Mouse (Mus musculus) adrenal gland, postnatal 25 days (tissue): ENCODE measurements around the gene Dennd6a. TPM values are rescaled to one million over a fixed set of nuclear protein-coding genes. Genes with fewer than 3 reads are reported as not detected.
A peak's percentile ranks its signal among the peaks of the same experiment; 100 is the strongest.
"Not testable (repeated sequence)": the region's sequence is repeated elsewhere in the genome, so short reads cannot be mapped to it uniquely, and the experiment has no call there.

Experiments used
- DNase-seq: peaks from one replicate; pipeline ENCODE4 v3.0.0; 2021; ENCODE audit warnings: mixed read lengths
- total RNA-seq: library from RNA; stranded (reverse); gene quantifications from 2 replicates; pipeline ENCODE4 v1.2.3, GENCODE M21; 2021

Gene Dennd6a
- total RNA-seq, 1 experiment from 2014 or later = 39.1 TPM

- DNase-seq = no peak
Measured at GRCm38 (mm10) chr14:26643006-26643624, 69.5 kb downstream of the Dennd6a start.

DNA sequence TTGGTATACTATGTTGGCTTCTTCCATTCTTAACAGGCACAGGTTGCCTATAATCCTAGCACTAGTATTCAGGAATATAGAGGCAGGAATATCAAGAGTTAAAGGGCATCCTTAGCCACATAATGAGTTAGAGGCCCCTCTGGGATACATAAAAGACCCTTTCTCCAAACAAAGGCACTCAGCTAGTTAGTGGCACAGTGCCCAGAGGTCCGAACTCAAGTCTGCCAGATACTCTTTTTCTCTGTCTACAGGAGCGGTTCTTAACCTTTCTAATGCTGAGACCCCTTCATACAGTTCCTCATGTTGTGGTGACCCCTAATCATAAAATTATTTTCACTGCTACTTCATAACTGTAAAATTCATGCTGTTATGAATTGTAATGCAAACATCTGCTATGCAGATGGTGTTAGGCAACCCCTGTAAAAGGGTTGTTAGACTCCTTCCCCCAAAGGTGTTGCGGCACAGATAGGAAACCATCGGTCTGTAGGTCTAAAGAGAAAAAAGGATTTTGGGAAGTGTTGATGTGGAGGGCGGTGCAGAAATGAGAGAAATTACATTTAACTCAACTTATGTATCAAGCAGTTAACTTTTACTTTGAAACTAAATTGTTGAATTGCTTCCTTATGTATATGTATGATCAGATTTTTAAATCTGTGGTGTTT is 72.5 kb downstream of the Dennd6a start:
- DNase-seq = no peak

GRCm38 (mm10) chr14:26647811-26648210 is 74.2 kb downstream of the Dennd6a start:
- no peak for DNase-seq

- DNase-seq = no peak
Measured at GRCm38 (mm10) chr14:26651901-26652300, 78.2 kb downstream of the Dennd6a start.

- no peak for DNase-seq
Measured at GRCm38 (mm10) chr14:26658178-26658577, 84.5 kb downstream of the Dennd6a start.

DNA sequence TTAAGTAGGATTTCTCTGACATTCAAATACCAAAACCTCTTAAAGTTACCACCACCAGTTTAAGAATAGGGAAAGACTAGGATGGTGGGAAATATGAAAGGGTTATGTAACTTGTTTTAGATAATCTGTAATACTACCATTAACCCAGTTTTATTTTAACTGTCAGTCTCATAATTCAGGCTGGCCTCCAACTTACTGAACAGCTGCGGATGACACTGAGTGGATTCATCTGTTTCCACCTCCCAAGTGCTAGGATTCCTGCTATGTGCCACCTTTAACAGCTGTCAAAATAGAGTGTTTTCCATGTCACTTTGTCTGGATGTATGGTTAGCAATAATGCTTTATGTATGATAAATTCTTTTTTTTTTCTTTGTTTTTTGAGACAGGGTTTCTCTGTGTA is 86.6 kb downstream of the Dennd6a start:
- no peak for DNase-seq

- DNase-seq = no peak
Measured at GRCm38 (mm10) chr14:26662016-26662415, 88.4 kb downstream of the Dennd6a start.

- no peak for DNase-seq
Measured at GRCm38 (mm10) chr14:26662488-26662887, 88.8 kb downstream of the Dennd6a start.

GRCm38 (mm10) chr14:26663851-26664250 is 90.2 kb downstream of the Dennd6a start:
- DNase-seq = no peak

DNA sequence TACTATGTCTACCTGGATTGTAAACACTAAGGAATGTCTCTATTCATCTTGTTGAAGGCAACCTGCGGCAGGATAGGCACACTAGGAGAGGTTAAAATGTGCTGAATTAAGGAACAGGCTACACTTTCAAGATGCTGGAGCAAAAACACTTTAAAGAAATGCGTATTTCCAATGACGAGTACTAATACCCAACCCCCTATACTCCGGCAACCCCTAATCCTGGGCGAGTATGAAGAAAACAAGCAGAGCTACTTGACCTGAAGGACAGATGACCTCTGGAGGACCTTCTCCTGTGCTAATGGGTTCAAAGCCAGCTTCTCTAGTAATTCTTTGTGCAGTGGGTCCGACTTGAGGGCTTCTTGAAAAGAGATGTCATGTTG is 94.3 kb downstream of the Dennd6a start:
- no peak for DNase-seq

GRCm38 (mm10) chr14:26668371-26669291 is 95.0 kb downstream of the Dennd6a start:
- peak; percentile 17 for DNase-seq

DNA sequence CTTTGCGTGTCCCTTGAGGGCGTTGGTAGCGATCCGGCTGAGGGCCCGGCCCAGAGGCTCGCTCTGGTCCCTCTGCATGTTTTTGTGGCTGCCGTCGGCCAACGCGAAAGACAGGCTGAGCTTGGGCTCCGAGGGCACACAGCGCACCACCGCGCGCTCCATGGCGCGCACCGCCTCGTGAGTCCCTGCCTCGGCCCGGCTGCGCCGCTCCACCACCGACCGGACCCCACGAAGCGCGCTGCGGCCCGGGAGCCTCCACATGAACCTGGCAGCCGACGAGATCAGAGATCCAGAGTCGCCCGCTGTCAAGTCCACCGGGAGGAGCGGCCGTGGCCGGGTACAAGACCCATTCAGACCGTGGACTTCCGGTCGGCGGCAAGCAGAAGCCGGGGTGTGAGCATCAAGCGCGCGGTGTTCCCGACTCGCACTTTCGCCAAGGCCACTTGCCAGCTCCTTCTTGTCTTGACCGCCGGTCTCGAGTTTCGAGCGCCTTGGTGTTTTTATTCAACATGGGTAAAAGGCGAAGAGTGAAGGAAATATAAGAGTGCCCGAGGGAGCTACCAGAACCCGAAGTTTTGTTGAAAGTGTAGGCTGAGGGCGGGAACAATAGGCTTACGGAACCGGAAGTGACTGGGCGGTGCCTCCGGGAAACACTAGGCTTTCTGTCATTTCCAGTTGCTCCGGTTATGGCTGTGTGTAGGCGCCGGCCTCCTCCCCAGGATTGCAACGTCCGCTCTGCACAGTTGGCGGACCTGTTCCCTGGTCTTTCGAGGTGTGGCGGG is 95.8 kb downstream of the Dennd6a start, which contains the start of gene Pde12:
Pde12 (minus strand) TSS at position 592 of the 782 bp plus-strand sequence.
- DNase-seq = peak; percentile 81

GRCm38 (mm10) chr14:26670964-26671363 is 97.3 kb downstream of the Dennd6a start:
- no peak for DNase-seq

DNA sequence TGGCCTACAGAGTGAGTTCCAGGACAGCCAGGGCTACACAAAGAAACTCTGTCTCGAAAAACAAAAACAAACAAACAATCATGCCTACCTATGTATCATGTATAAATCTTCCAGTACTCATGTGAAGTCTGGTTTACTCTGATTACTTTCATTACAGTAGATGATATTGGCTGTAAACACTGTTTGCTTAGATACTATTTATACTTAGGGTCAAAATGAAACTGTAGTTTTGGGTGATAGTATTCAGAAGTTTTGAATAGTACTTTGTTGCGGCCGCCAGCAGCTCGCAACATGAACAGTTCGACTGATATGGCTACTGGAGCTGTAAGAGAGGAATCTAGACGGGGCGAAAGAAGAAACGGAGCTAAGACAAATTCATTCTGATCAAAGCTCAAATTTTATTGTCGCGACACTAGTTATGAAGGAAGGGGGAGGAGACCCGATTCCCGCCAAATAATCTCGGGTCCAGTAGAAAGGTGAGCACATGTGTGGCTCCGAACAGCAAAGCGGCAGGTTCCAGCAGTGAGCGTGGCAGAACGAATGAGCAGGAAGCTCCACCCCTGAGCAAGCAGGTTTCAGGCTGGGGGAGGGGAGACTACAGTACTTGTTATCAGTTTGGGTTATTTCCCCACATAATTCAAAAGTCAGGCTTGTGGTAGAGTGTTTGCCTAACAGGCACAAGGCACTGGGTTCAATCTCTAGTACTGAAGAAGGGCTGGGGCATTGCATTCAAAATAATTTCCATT is 98.4 kb downstream of the Dennd6a start:
- not testable (repeated sequence) for DNase-seq

- DNase-seq = not testable (repeated sequence)
Measured at GRCm38 (mm10) chr14:26674476-26675169, 101.0 kb downstream of the Dennd6a start.

DNA sequence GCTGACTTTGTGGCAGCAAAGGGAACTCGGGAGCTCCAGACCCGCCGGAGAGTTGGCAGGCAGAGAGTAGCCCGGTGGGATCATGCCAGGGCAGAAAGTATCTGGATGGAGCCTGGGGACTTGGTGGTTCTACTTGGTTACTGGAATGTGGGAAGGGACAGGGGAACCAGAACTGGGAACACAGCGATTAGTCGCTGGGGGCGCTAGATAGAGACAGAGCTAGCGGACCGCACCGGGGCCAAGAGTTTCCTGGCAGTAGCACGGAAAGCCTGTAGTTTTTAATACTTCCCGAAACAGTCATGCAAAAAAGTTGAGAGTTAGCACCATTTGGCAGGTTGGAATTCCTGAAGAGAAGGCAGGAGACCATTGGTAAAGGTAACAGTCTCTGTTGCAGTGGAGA is 101.7 kb downstream of the Dennd6a start:
- peak; percentile 27 for DNase-seq

DNA sequence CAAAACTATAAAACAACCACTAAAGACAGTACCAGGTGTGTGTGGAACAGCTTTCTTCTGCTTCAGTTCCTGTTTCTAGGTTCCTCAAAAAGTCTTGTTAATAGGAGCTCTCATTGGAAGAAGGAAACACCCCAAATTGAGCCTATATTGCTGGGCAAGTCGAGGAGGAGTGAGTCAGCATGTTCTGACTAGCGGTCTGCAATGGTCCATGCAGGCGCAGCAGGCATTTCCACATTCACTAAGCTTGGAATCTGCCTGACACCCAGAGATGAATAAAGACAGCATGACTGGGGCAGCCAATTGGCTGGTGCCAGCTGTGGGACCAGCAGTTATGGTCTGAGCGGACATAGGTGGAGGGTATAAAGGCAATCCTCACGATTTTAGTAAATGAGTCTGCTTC is 102.1 kb downstream of the Dennd6a start:
- no peak for DNase-seq
